Mouse (Mus musculus) neural tube, embryonic 10.5 days (tissue): ENCODE data around the gene Gm5136.

Experiments used
- DNase-seq: peaks from one replicate; pipeline ENCODE4 v3.0.0-alpha.2; 2017; ENCODE audit warnings: low spot score; ENCODE audit errors: extremely low spot score

The Gm5136 gene

DNA sequence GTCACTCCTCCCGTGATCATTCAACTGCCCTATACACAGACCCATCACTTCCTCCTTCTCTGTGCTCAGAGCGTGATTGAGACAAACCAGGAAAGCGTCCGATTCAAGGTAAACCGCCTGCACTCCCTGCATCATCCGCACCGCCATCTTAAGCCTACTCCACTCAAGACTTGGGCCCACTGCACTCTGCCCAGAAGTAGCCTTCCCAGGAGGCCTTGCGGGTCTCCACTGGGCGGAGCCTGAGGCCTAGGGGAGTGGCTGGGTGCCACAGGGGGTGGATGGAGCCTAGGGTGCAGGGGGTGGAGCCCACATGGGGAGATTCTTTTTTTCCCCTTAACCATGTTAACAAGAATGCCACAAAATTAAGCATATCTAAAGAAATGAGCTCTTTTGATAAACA is at the start of gene Gm5136:
TSS of gene Gm5136 (minus strand) at position 215 of the 400 bp plus-strand sequence.
- no peak for DNase-seq

DNA sequence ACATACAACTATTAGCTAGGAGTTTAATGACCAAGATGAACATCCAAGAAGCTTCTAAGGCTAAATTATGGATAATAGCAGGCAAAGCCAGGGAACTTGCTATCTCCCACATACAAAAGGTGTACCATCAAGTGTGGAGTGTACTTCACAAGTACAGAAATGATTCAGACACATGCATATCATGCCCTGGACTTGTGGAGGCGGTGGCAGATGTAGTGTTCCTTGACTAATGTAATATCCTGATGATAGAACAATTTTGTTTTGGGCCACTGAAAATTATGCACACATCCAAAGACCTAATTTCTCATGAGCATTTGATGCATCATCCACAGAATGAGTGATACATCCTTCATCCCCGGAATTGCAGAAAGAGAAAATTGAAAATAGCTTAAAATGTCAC is 43.8 kb upstream of the Gm5136 start:
- DNase-seq, result no peak

DNA sequence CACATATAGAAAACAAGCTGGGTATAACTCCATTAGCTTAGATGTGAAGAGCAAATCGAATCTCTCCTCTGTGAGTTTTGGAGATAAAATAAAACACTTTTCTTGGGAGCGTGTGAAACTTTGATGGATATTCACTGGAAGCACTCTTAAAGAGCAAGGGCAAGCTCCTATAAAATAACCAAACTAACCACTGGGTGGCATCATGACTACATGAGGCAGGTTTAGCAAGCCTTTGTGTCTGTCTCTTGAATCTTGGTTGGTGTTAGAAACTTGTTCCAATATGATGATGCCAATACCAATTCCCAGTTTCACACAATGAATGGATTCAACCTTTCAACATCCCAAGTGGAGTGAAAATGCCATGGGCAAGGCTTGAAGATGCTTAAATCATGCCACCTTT is 34.0 kb upstream of the Gm5136 start:
- DNase-seq, result no peak

DNA sequence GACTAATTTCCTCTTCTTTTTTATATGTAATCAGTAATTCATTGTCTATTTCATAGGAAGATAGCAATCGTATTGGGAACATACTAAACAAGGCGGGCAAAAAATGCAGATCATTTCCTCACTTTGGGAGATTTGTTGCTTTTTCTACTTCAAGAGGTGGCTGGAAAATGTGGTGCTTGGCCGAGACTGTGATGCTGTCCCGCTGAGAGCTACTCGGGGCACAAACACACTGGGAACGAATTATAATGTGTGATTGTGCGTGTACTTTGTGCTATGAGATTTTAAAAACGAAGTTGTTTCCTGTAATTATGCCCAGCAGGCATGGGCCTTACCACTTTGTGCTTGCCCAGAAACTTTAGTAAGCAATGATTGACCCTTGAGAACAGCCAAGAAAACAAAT is 29.0 kb upstream of the Gm5136 start:
- DNase-seq, result no peak

DNA sequence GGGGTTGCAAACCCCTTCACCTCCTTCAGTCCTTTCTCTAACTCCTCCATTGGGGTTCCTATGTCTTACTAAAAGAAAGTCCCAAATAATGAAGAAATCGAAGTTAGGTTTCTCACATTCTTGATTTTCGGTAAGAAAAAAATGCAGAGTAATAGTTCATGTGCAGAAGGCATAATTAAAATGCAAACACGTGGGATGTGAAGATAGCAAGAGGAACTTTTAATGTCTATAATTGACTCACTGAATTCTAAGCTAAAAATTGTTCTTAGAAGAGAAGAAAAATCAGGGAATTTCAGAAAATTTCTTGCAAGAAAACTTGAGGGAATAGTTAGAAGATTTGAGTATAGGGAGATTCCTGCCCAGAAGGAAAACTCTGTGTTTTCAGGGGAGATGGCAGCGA is 26.4 kb upstream of the Gm5136 start:
- no peak for DNase-seq

DNA sequence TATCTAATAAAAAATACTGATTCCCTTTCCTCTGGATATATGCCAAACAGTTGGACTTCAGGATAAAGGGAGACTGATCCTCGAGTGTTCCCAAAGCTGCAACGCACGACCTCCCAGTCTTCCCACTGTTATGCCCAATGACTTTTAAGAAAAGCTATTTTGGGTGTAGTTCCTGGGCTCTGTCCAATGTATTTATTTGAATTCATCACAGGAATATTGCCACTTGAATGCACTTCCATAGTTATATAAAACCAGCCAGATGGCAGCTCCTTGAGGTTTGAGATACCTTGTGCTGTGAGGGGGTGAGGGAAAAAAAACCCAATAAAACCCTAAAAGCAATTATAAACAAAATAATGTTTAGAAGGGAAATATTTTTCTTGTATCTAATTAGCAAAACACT is 24.9 kb upstream of the Gm5136 start:
- no peak for DNase-seq

DNA sequence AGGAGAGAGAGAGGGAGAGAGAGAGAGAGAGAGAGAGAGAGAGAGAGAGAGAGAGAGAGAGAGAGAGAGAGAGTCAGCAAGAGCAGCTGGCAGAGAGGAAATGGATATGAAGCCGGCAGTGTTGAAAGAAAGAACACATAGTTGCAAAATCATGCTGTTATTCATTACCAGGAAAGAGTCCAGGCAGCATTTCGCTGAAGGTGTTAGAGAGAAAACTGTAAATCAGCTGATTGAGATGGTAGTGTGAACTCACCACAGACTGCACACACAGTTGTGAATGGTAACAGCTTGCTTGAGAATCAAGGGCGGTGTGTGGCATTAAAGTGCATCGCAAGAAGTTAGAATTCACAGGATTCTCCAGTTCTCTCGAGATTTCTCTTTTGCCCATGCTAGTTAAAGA is 10.6 kb upstream of the Gm5136 start:
- DNase-seq, result no peak

DNA sequence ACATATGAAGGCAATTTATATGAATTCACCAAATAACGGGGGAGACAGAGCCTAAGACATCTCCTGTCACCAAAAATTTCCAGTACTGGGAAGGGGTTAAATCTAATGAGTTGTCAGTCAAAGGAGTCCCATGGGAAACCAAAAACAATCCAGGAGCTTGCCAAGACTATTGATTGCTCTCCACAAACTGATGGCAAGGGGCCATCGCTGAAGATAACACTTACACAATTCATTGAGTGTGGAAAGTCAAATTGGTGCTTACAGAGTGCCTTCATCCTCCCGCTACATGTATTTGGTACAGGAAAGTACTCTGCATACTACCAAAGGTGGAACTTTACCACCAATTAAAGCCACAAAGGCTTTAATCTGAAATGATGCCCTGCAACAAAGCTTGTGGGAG is 5.7 kb upstream of the Gm5136 start:
- DNase-seq, result no peak

DNA sequence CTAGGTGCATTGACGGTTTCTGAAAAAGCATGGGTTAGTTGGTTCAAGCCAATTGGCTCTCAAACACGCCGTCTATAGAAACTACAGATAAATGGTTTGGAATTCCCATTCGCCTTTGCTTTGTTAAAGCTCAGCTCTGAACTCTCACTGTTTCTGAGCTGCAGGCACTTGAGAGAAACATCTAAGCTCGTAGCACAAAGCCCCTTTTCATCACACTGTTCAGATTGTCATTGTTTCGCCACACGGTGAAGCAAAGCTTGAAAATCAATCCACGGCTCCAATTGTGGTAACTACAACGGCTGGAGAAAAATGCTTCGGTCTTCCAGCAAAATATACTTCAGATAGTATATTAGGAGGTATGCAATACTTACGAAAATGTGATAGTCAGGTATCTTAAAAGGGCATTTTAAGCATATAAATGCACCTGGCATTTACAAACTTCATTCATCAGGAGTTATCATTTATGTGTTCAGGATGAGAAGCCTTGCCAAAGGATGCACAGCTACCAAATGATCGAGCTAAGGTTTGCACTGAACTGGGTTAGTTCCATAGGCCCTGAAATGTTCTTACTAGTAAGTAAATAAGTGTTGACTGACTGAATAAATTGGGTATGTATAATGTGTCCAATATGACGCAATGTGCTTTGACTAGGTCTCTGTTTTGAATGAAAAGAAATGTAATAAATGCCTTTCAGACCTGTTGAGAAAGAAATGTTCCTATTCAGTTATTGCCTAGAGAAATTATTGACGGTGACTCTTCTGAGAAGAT is 1.6 kb upstream of the Gm5136 start:
- DNase-seq, result no peak

DNA sequence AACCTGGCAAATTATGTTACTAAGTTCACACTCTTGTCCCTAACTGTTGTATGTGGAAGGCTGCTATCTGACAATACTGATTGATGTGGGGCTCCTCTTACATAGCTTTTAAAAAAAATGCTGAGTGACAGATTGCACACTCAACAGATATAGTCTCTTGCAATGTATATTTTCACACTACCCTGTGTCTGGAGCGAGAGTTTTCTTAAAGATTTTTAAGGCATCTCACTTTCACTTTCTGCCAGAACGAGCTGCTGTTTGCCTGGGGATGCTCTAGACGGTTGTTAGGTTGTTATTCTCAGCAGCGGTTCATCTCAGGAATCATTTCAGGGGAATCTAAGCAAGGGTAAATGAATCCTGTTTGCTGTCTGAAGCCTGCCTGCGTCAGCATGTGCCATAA is 2.9 kb downstream of the Gm5136 start:
- no peak for DNase-seq

DNA sequence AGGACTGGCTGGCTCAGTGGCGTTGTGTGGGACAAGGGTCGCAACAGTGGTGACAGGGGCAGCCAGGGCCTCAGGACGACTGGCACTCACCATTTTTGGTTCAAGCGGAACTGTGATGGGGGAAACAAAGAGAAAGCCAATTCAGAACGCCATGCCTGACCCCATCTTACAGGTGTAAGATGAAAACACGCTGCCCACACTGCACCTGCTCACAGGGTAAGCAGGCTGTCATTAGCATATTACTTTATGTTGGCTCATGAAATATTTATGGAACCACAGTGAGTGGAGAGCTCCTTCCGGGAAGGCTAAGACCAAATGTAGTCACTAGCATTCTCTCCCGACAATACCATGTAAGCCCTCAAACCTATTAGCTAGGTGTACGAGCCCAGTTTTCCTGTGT is 9.0 kb downstream of the Gm5136 start:
- DNase-seq, result no peak

DNA sequence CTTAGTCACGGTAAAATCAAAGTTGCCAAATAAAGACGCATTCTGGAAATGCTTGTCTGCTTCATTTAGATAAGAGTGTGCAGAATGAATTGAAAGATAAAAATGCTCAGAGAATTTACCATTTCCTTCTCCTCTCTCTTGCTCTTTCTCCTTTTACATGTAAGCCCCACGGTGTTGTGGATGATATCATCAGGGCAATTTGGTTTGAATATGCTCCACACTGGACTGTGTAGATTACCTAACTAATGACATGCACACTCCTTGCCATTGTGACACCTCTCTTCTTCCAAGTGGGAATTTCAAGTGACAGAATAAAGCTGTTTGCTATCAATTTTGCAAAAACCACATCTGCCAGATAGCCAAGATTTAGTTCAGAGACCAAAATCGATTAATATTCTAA is 13.3 kb downstream of the Gm5136 start:
- no peak for DNase-seq

DNA sequence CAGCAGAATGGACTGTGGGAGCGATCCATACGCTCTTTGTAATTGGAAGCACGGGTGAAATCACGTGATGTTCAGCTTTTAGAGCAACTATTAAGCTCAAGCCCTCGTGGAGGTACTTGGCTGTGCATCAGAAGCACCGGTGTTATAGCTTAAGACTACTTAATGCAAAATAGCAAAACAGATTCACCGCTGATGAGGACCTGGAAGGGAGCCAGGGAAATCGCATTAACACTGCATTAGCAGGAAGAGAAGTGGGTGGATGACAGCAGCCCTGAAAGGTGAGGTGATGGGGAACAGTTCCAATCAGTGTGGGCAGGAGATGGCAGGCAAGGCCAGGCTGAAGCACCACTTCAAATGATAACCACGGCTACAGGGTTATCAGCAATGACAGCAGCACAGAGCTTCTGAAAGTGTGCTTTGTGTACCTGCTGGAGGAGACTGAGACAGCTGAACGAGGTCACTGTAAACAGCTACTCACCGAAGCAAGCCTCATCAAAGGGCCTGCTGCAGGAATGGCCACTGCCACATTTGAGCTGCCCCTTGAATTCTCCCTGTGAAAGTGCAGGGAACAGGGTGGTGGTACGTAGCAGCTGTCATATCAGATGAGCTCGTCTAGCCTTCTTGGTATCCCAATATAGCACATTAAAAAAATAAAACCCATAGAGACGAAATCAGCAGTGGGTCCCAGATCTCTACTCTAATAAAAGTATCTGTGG is 20.1 kb downstream of the Gm5136 start:
- DNase-seq, result no peak

DNA sequence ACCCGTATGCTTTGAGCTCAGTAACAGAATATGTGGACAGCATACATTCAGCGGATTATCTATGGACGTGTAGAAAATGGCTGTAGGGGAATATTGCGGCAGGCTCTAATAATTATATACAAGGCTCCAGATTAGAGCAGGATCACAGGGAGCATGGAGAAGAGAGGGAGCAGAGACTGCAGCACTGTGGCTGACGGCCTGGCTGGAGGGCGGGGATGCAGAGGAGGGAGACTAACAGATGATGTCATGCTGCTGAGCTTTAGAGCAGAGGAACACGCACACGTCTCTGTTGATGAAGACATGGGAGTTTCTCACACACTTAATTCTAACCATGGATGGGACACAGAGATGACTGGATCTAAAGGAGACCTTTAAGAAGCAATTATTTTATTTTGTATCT is 22.9 kb downstream of the Gm5136 start:
- no peak for DNase-seq

DNA sequence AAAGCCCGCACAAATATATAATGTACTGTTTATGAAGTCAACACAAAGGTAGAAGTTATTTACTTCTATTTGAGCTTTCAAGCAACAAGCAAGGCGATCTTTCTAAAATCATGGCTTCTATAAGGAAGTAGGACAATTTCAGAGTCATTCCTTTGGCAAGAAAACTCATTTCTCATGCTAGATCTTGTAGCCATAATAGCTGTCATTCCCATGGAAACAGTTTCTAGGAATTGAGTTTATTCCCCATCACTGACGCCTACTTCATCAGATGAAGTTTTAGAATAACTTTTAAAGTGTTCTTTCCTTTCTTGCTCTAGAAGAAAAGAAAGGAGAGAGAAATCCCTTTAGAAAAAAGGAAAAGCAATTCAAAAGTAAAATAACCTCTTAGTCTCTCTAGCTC is 31.0 kb downstream of the Gm5136 start:
- no peak for DNase-seq

DNA sequence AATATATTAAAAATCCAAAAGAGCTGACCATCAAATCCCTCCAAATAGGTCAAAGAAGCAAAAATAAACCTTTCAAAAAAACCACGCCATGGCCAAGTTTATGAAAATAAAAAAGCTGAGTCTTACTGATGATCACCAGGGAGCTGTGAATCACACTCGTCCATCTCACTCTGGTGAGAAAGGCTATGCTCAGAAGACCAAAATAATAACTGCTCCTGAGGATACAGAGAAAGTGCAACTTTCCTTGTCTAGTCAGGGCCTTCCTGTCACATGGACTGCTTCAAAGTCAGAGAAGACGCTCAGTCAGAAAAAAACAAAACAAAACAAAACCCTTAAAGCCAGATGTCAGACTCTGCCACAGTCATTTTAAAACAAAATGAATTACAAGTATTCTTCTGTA is 39.7 kb downstream of the Gm5136 start:
- no peak for DNase-seq

DNA sequence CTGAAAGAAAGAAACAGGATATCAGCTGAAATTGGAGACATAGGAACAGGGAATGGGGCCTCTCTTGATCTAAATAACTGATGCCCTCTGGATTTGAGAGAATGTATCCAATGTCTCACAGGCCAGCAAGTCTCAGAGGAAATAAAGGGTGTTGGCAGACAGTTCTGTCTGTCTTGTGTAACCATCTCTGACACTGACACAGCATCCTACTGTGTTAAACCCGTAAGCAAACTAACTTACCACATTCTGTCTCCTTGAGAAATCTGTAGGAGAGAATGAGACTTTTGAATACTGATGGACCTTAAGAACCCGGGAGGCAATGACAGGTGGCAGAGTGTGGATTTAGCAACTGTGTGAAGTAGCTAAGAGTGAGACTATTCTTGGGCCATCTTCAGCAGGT is 41.7 kb downstream of the Gm5136 start:
- DNase-seq, result no peak

DNA sequence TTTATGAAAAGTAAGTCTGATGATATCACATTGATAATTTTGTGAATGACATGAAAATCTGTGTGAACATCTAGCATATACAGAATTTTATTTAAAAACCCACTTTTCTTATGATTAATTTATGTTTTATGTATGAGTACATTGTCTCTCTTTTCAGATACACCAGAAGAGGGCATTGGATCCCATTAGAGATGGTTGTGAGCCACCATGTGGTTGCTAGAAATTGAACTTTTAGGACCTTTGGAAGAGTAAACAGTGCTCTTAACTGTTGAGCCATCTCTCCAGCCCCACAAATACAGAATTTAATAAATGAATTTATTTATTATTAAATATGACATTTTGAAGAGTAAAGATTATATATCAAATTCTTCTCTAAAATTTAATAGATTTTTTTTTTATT is 42.3 kb downstream of the Gm5136 start:
- DNase-seq, result no peak

DNA sequence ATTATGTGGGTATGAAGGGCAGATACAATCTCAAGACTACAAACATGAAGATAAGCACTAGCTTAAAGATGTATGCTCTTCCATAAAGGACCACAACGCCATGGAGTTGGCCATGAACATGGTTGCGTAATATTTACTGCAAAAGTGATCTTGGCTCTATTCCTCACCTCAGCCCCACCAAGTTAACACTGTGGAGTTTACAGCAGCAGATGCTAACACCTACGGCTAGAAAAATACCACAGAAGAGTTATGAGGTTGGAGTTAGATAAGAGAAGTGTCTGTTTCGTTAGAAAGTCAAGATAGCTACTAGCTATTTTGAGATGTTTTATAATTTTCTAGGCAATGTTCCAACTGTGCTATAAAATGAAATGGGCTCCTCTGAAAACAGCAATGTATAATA is 43.1 kb downstream of the Gm5136 start:
- DNase-seq, result no peak

DNA sequence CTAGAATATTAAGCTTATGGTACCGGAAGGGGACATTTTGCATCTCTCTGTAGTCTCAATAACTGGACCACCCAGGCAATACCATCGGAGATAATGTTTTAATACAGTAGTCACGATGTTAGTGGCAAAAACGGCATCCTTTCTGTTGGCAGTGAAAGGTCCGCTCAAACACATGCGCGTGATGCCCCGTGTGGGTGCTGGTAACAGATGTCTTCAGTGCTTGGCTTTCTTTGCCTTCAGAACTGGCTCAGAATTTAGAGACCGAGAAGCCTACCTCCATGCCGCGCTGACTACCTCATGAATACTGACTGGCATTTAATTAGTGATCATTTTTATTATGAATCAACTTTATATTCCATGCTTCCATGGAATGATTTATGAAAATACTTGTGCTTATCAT is 44.9 kb downstream of the Gm5136 start:
- no peak for DNase-seq

DNA sequence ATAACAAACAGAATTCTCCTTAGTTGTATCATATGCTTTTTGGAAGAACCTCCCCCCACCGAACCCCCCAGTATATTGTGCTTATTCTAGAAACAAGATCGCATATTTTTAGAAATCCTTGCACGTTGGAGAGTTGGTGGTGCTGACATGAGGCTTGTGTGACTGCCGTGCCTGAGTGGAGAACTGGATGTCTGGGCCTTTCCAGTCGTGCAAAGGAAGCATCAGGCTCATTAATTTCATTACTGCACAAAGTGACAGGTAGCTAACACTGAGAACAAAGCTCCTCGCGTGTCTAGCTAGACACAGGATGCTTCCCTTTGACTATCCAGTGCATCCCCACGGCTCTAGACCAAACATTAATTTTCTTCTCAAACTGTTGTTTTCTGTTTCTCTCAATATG is 47.1 kb downstream of the Gm5136 start:
- no peak for DNase-seq

DNA sequence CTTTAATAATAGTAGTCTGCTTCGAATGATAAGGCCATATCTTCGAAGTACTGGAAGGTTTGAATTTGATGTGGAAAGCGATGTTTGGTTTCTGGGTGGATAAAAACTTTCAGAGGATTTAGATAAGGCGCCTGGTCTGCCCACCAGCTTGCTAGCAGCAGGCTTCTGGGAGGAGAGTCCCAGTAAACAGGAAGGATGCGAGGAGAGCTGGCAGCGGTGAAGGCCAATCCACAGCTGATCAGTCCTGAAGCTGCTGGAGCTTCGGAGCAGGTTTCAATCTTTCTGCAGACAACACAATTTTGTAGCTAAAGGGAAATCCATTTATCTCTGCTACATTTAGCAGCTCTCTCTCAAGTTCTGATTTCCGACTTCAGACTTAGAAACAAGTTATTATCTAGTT is 47.9 kb downstream of the Gm5136 start:
- DNase-seq, result no peak

DNA sequence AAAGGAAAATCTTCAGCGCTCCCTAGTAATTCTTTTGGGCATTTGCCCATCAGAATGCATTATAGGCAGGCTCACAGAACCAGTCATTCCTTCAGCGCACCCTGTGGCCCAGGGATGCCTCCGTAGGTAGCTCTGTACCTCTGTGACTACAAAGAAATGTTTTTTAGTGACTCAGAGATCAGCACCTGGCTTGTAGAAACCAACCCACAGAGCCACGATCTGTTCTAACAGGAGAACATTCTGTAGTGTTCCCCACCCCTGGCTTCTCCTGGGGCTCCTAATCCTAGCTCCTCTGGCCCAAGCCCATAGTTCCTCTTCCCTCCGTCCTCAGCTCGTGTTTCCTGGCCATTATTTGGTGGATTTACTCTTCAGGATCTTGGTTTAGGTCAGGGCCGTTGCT is 50.8 kb downstream of the Gm5136 start:
- DNase-seq, result no peak
